Mouse (Mus musculus) small intestine, adult 2 months (tissue): ENCODE data around the gene Tnfrsf26.

Experiments used
- CTCF ChIP-seq: fragments of 200-500 bp; IDR thresholded peaks from 2 replicates; pipeline ENCODE4 v1.5.1; 2012; ENCODE audit warnings: low read depth, mild to moderate bottlenecking, control low read depth, inconsistent platforms, low read length, moderate library complexity, mixed read lengths; ENCODE audit not compliant: insufficient replicate concordance, insufficient read length; ENCODE audit errors: extremely low read depth
- POLR2A ChIP-seq: fragments of 200-500 bp; IDR thresholded peaks from 2 replicates; pipeline ENCODE4 v1.6.1; 2012; ENCODE audit warnings: low read depth, mild to moderate bottlenecking, control low read depth, inconsistent platforms, low read length, moderate library complexity

- TF ChIP-seq POLR2A (no peak), CTCF (peak; percentile 43; the same call in 1 of the 2 replicates)
Observed at GRCm38 (mm10) chr7:143612215-143612614, 16.3 kb downstream of the Tnfrsf26 start.
